Mouse (Mus musculus) heart, embryonic 11.5 days (tissue): ENCODE data around the gene Polr3e. TPM values are rescaled to one million over a fixed set of nuclear protein-coding genes. Genes with fewer than 3 reads are reported as not detected.
A peak's percentile ranks its signal among the peaks of the same experiment; 100 is the strongest.

Source experiments
- ATAC-seq: fragments of 200-750 bp; cut with Nextera tagmentation; replicated peaks from 2 replicates; pipeline ENCODE4 v1.8.0; 2017; ENCODE audit warnings: moderate library complexity; ENCODE audit not compliant: insufficient number of reproducible peaks, low FRiP score, low TSS enrichment
- H3K27ac ChIP-seq: fragments of 300-500 bp; sonication (generic); 2 replicates; pipeline ENCODE4 v1.5.1; 2014; ENCODE audit warnings: mild to moderate bottlenecking, low read depth, low read length
- H3K27me3 ChIP-seq: fragments of 300-500 bp; sonication (generic); 2 replicates; pipeline ENCODE4 v1.6.1; 2014; ENCODE audit warnings: mild to moderate bottlenecking, low read length, mixed read lengths; ENCODE audit not compliant: control insufficient read depth, insufficient read depth
- H3K36me3 ChIP-seq: fragments of 300-500 bp; sonication (generic); 2 replicates; pipeline ENCODE4 v1.6.1; 2014; ENCODE audit warnings: mild to moderate bottlenecking, low read length, moderate library complexity, mixed read lengths; ENCODE audit not compliant: control insufficient read depth, insufficient read depth
- H3K4me1 ChIP-seq: fragments of 300-500 bp; sonication (generic); 2 replicates; pipeline ENCODE4 v1.6.1; 2014; ENCODE audit warnings: low read length; ENCODE audit not compliant: control insufficient read depth, insufficient read depth
- H3K4me2 ChIP-seq: fragments of 300-500 bp; sonication (generic); 2 replicates; pipeline ENCODE4 v1.6.1; 2014; ENCODE audit warnings: mild to moderate bottlenecking, moderate library complexity
- H3K4me3 ChIP-seq: fragments of 300-500 bp; sonication (generic); 2 replicates; pipeline ENCODE4 v1.5.1; 2014; ENCODE audit warnings: low read depth, low read length
- H3K9ac ChIP-seq: fragments of 300-500 bp; sonication (generic); 2 replicates; pipeline ENCODE4 v1.6.1; 2014; ENCODE audit warnings: mild to moderate bottlenecking, low read depth, low read length, moderate library complexity
- H3K9me3 ChIP-seq: fragments of 300-500 bp; sonication (generic); replicated peaks from 2 replicates; pipeline ENCODE4 v1.6.1; 2016; ENCODE audit warnings: low read length; ENCODE audit not compliant: control insufficient read depth
- WGBS: fragments of 180-500 bp; shearing (Covaris S2); extraction: QIAGEN DNeasy Blood & Tissue Kit; methylation state at CpG from one replicate; pipeline ENCODE4 v1.1.7; 2014; ENCODE audit not compliant: insufficient replicate concordance; 5-methylcytosine and 5-hydroxymethylcytosine counted together
- polyA plus RNA-seq: library from polyadenylated mRNA; unstranded; fragments of >200 nt; fragmentation: Nextera tagmentation; extraction: Ambion mirVana; gene quantifications from 2 replicates; pipeline ENCODE4 v1.2.1, GENCODE M21; 2014

Gene Polr3e
- polyA plus RNA-seq, 1 experiment from 2014 or later, result 15.6 TPM

DNA sequence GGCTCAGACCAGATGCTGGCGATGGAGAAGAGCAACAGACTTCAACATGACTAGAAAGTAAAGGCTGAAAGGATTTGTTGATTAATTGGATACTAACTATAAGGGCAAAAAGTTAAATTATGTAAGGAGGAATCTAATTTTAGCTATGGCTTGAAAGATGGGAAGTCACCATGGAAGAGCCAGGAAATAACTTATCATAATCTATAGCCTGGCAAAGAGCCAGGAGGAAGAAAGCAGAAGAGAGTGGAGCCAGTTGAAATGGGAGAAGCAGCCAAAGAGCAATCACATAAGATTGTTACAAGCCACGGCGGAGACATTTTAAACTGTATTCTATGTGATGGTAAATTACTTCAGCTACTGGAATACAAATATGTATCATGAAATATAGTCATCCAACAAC lies 56.5 kb downstream of the Polr3e start:
- H3K4me2 ChIP-seq, result no peak overlapping the region
- no peak for ATAC-seq
- no peak overlapping the region for H3K9ac ChIP-seq
- WGBS, result 86% methylated on average over 3 of the region's 3 CpGs
- H3K27ac ChIP-seq, result no peak overlapping the region
- H3K36me3 ChIP-seq, result no peaks in the 10 kb centered on the region
- no peak overlapping the region for H3K4me3 ChIP-seq
- H3K4me1 ChIP-seq, result peaks cover 22% of the 10 kb centered on the region
- H3K27me3 ChIP-seq, result no peaks in the 10 kb centered on the region
- H3K9me3 ChIP-seq, result no peaks in the 10 kb centered on the region

- no peak overlapping the region for H3K9ac ChIP-seq
- no peak overlapping the region; the same call in 1 of the 2 replicates for H3K4me2 ChIP-seq
- no peaks in the 10 kb centered on the region for H3K27me3 ChIP-seq
- peaks cover 14% of the 10 kb centered on the region for H3K4me1 ChIP-seq
- no peaks in the 10 kb centered on the region for H3K9me3 ChIP-seq
- H3K27ac ChIP-seq, result peak overlapping the region; percentile 42
- no peak overlapping the region for H3K4me3 ChIP-seq
- ATAC-seq, result no peak
- no peaks in the 10 kb centered on the region for H3K36me3 ChIP-seq
- 66% methylated on average over 7 of the region's 7 CpGs for WGBS
Observed at GRCm38 (mm10) chr7:120977063-120977462, 59.5 kb downstream of the Polr3e start.

DNA sequence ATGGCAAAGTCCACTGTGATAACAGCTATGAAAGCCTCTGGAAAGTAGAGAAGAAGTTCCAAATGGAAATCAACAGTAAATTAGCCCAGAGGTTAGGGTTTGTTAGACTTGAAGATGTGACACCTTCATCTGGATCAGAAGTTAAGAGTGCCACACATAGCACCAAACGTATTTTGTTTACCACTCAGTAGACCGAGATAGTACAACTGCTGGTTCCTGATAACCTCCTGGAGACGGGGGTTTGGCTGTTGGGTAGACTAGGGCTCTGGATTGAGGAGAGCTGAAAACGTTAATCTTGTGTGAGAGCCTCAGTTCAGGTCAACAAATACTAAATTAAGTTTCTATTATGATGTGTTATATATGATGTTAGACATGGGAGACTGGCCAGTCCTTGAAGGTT lies 62.5 kb downstream of the Polr3e start:
- Histone ChIP-seq H3K9me3 (no peaks in the 10 kb centered on the region), H3K4me2 (peak overlapping the region; percentile 30), H3K9ac (no peak overlapping the region), H3K27ac (peak overlapping the region; percentile 18; the same call in 1 of the 2 replicates), H3K36me3 (no peaks in the 10 kb centered on the region), H3K4me3 (peak overlapping the region; percentile 78), H3K4me1 (peaks cover 8% of the 10 kb centered on the region), H3K27me3 (no peaks in the 10 kb centered on the region)
- 0 out of 2 replicates have a peak, but pooled peaks have one; percentile 39 for ATAC-seq
- 36% methylated on average over 4 of the region's 4 CpGs for WGBS

DNA sequence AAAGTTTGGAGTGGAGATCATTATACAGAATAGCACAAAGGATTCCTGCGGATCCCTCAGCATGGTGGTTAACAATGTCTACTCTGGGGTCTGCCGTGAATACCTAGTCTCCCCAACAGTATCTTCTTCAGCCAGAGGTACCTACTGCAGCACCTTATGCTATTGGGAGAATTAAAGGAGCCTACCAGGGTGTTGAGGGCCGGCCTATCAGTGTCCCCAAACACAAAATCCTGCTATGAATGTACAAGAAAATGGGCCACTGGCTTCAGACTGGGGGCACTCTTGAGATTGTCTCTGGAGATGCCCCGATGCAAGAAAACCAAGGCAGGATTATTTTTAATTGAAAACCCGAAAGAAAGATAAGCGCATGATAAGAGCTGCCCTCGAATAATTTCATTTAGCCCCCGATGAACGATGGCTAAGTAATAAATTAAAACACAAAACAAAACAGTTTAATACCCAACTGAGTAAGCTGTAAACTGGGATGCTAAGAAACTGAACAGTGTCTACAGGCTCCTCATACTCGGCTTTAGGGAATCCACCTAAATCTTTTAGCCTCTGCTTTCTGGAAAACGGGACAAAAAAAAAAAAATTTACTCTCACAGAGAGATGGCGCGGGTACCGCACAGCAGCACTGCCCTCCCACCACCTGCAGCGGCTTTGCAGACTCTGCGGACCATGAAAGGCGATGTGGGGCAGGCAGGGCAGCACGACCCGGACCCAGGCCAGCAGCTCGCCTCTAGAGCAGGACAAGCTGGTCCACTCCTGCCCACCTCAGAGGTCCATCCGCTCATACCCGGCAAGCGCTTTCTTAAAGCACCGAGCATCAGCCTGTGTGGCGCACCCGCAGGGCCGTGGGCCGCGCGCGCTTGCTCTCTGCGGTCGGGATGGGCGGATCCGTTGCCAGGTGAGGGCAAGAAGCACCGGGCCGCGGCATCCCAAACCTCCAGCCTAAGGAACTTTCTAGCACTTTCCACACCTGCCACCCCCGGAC lies 63.7 kb downstream of the Polr3e start:
- Histone ChIP-seq H3K4me3 (peak overlapping the region; percentile 78), H3K9me3 (no peaks in the 10 kb centered on the region), H3K4me1 (peaks cover 3% of the 10 kb centered on the region; the same call in 1 of the 2 replicates), H3K36me3 (no peaks in the 10 kb centered on the region), H3K27me3 (no peaks in the 10 kb centered on the region), H3K9ac (peak overlapping the region; percentile 81), H3K4me2 (peak overlapping the region; percentile 95), H3K27ac (peak overlapping the region; percentile 68)
- WGBS, result 4% methylated on average over 39 of the region's 39 CpGs
- ATAC-seq, result 0 out of 2 replicates have a peak, but pooled peaks have one; percentile 43

DNA sequence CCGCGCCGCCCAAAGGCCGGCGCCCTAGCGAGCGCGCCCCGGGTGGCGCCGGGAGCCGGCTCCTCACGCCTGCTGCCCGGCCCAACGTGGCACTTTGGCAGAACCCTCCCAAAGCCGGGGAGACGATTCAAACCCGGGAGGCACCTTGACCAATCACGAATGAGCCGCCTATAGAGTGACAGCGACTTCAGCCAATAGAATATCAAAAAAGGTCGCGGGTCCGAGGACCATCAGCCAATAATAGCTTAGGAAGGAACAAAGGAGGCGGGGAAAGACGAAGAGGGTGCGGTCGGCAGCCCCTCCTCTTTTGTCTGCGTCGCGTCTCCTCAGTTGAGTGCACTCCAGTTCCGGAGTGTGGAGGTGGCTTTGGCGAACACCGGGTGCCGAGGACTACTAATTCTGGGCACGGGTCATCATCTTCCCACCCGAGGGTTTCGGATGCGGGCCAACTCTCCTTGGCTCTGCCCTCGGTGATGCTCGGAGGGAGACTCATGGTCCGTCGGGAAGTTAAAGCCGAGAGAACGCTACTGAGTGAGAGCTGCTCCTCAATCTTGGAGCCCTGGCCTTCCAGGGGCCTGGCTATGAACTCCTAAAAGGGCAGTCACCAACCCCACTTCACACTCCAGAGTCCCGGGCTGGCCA lies 64.8 kb downstream of the Polr3e start, which contains the start of the genes Cdr2 and Mfsd13b:
Gene Cdr2 (minus strand): TSS at position 113 of the 642 bp plus-strand sequence.
Gene Mfsd13b (plus strand): TSS at position 310 of the 642 bp plus-strand sequence.
- H3K36me3 ChIP-seq, result no peaks in the 10 kb centered on the region
- no peaks in the 10 kb centered on the region for H3K27me3 ChIP-seq
- peak within 1 kb of the TSS; percentile 95 for H3K4me2 ChIP-seq
- peak; percentile 96 for ATAC-seq
- peak within 1 kb of the TSS; percentile 80 for H3K27ac ChIP-seq
- WGBS, result 0% methylated on average over 46 of the region's 46 CpGs
- H3K9ac ChIP-seq, result peak within 1 kb of the TSS; percentile 83
- H3K4me3 ChIP-seq, result peak within 1 kb of the TSS; percentile 78
- H3K4me1 ChIP-seq, result peaks cover 3% of the 10 kb centered on the region; the same call in 1 of the 2 replicates
- no peaks in the 10 kb centered on the region for H3K9me3 ChIP-seq

DNA sequence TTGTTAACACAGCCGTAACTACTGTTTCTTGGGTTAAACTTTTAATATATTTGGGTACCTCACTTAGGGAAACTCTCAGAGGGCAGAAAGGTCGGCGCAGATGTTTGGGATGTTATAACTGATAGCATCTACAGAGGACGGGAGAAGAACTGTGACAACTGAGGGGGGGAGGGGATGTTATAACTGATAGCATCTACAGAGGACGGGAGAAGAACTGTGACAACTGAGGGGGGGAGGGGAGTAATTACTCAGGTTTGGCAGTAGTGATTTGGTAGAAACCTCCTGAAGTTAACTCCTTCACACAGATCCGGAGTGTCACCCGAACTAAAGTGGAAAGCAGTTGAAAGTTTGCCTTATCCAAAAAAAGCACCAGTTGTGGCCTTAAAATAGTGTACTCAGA lies 65.4 kb downstream of the Polr3e start:
- Histone ChIP-seq H3K4me2 (peak overlapping the region; percentile 95), H3K4me3 (peak overlapping the region; percentile 78), H3K4me1 (peaks cover 3% of the 10 kb centered on the region; the same call in 1 of the 2 replicates), H3K36me3 (no peaks in the 10 kb centered on the region), H3K27me3 (no peaks in the 10 kb centered on the region), H3K9ac (peak overlapping the region; percentile 83), H3K9me3 (no peaks in the 10 kb centered on the region), H3K27ac (no peak overlapping the region)
- ATAC-seq, result no peak
- 6% methylated on average over 7 of the region's 7 CpGs for WGBS

GRCm38 (mm10) chr7:120991191-120991590 lies 73.6 kb downstream of the Polr3e start:
- Histone ChIP-seq H3K36me3 (no peaks in the 10 kb centered on the region), H3K9me3 (no peaks in the 10 kb centered on the region), H3K4me3 (no peak overlapping the region), H3K27me3 (no peaks in the 10 kb centered on the region), H3K27ac (no peak overlapping the region), H3K4me2 (no peak overlapping the region), H3K4me1 (no peaks in the 10 kb centered on the region), H3K9ac (no peak overlapping the region)
- no peak for ATAC-seq
- WGBS, result 66% methylated on average over 8 of the region's 8 CpGs
